Mouse (Mus musculus) lung, postnatal 36 days (tissue): ENCODE results near the gene Usp22.
"Not testable (repeated sequence)": the region's sequence is repeated elsewhere in the genome, so short reads cannot be mapped to it uniquely, and the experiment has no call there.

ENCODE experiments used
- DNase-seq: peaks from one replicate; pipeline ENCODE4 v3.0.0; 2022; ENCODE audit warnings: mixed read lengths

Usp22 gene

DNA sequence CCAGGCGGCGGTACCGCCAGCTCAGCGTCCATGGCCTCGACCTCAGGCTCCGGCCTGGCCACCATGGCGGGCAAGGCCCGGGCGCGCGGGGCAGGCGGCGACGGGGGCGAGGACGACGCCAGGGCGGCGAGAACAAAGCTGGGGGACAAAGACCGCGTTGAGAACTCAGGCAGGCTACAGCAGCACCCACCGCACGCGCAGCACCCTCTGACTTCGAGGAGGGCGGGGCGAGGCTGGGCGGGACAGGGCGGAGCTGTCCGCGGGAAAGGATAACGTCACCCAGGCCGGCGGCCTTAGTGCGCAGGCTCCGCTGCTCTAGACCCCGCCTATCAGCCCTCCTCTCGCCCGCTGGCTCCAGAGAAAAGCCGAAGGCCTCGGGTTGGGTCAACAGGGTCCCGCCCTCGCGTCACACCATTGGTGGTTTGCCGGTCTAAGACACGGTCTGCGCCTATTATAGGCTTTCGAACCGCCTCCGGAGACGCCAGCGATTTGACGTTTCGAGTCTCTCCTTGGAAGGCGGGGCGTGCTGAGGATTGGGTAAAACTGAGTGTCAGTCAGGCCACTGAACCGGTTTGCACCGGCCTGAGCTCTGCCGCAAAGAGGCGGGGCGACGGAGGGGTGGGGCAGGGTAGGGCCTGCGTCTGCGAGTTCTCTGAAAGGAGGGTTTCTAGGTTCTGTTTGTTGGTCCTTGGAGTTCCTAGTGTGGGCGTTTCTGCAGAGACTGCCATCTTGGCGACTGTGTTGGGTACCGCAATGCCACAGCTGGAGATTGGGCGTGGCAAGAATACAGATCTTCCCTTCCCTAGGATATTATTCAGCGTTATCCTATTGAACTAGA lies at the start of gene Usp22:
Usp22 (minus strand) TSS at position 235 of the 838 bp plus-strand sequence.
- peak; percentile 100 for DNase-seq

DNA sequence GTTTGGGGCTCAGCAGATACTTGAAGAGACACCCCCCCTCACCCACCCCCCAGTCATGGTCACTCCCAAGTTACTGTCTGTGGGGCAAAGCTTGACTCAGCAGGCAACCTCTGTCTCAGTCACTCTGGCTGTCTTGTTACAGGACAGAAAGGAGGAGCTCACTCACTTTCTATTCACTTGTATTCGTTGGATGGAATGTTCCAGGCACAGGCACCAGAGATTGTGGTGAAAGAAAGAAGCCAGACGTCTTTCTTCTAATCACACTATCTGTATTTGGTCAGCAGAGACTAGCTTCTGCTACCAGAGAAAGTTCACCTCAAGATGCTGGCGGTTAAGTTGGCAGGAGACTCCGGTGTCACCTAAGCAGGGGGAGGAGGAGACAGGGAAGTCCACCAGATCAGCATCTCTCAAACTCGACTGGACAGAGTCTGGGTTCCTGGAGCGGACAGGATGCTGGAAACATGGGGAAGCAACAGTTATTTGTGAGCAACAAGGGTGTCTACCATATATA lies 49.4 kb upstream of the Usp22 start:
- DNase-seq = peak; percentile 21

DNA sequence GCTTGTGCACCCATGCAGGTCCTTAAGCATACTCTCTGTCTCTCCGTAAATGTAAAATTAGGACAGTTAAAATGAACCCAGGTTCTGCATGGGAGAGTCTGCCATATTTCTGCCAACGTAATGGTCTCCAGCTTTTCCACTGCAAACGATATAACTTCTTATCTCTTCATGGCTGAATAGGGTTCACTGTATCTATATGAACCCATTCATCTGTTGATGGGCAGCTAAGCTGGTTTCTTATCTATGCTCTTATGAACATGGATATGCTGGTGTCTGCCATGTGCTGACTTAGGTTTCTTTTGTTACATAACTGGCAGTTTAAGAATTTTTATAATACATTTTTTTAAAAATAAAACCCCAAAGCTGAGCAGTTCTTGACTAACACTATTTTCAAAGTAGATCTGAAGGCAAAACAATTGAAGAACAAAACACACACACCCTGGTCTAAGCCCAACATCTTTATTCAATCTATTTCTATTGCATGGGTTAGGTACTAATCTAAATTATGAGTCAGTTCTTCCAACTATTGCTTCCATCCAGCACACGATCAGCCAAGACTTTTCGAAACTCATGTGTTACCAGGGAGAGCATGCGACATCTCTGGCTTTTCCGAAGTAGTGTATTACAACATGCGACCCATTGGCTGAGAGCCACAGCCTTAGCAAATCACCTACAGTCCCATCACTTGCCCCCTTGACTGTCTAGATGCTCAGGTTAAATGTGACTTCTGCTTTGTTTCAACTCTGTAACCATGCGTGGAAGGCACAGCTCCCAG lies 48.3 kb upstream of the Usp22 start:
- peak; percentile 45 for DNase-seq

DNA sequence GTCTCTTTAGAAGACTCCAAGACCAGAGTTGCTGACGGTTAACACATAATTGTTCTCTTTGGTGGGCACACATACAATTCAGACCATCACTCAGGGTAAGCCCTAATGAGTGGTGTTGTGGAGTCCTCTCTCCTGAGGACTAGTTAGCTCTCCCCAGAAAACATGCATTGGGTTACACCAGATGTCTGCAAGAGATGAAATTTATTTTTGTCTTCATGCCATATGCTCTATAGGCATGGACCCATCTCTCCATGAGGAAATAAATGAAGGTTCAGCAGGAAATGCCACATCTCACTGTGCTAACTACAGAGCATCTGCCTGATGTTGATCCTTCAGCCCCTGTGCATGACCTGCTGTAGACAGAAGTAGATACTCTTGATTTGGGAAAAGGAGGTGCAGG lies 47.2 kb upstream of the Usp22 start:
- DNase-seq = no peak

DNA sequence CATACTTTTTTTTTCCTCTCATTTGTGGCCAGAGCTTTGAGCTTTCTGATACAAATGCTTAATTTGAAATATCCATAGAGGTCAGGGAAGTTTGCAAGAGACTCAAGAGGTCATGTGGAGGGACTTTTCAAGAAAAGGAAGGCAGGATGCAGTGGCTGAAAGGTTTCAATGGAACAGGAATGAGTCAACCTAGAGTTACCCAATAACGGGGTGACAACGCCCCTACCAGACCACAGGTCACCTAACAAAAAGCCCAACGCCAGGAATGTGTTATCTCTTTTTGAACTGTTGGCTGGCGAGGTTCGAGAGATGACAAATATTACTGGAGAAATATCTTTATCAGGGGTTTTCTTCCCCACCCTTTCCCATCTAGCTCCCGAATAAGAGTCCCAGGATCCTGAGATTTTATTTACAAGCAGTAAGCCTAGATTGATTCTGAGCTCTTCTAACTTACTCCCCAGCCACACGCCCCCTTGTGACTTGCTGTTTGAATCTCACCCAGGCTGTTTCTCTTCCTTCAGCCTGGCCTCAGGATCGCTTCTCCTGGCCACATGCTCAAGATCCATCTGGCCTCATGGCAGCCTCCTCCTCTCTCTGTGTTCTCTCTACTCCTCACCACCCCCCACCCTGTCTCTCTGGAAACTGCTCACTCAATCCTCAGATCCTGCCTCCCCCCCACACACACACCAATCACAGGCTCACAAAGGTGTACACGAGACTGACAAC lies 45.5 kb upstream of the Usp22 start:
- peak; percentile 52 for DNase-seq

DNA sequence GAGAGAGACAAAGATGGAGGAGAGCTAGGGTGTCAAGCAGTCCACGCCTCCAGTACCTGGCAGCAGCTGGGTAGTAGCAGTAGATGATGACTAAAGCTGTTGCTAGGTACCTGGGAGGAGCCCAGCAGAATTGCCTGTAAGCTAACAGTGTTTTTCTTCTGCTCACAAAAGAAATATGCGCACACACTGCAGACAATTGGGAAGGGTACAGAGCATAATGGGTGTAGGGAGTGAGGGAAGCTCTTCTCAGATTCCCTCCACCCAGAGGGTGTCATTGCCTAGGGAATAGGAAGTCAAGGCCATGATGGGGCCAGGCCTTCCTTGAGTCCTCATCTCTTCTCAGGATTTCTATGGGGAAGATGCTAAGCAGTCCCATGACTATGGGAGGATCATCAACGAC lies 41.1 kb upstream of the Usp22 start:
- DNase-seq = no peak

DNA sequence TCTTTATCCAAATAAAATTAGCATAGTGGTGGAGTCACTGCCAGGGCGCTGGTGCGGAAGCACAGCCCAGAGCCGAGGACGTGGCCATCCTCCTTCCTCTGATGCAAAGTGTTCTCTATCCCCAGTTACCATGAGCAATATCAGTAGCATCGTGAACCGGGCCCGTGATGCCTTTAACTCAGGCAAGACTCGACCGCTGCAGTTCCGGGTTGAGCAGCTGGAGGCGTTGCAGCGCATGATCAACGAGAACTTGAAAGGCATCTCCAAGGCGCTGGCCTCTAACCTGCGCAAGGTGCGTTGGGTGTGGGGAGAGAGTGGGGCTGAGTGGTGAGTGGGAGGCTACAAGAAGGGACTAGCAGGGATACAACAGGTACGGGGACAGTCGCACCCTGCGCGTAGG lies 37.2 kb upstream of the Usp22 start:
- DNase-seq = peak; percentile 63

DNA sequence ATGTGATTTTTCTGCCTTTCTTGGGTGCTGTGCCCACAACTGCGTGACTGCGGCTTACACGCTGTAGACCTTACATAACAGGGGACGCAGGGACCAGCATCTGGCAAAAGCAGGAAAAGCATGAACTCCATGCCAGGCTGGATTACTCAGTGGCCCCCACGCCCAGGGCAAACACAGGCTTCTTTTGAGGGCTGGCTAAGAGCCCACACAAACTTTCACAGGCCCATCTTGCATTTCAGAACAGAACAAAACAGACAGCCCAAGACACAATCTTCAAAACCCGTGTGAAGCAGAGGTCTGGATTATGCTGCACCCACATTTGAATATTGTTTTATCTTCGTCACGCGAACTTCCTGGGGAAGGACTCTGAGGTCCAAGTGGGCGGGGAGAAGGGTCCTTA lies 33.5 kb upstream of the Usp22 start:
- peak; percentile 55 for DNase-seq

DNA sequence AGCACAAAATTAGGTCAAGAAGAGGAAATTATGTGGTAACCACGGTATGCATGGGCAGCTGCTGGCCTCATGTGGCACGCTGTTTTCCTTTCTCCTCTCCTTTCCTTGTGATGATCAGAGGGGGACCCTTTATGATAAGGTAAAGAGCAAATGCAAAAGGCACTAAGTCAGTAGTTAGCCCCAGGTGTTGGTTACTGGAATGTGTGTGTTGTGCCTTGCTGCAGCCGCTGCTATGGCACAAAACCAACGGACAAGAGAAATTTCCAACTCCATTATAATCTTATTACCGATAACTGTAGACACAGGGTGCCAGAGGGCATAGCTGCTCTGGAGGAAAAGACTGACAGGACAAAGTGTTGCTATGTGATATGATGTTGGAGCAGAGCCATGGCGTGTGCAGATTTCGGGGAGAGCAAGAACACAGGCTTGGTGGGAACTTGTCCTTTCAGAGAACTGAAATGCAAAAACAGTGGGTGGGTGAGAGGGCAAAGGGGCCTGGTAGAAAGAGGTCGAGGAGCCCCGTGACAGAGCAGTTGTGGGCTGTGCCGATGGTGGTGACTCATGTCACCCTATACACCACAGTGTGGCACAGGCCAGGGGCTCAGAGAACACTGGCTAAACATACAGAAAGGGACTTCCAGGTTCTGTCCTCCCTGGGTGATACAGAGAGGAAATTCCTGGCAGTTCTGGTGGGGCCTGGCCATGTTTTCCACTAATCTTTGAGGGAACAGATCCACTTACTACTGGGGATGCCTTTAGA lies 32.8 kb upstream of the Usp22 start, which contains the start of gene Aldh3a1:
Aldh3a1 (plus strand) TSS at position 51 of the 760 bp plus-strand sequence.
- no peak for DNase-seq

DNA sequence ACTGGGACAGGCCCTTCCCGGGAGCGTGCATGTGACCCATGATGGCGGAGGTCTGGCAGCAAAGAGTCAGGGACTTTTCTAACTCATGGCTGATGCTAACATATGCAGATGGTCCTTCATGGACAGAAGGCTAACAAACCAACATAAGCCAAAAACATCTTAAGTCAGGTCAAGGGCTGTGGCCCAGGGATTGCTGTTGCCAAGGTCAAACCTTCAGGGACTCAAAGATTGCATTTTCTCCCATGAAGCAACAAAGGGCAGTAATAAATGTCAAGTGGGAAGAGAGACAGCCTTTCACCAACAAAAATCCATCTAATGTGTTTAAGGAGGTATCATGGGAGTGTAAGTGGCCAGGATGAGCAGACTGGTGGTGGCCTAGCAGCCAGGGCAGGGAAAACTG lies 31.3 kb upstream of the Usp22 start:
- no peak for DNase-seq

DNA sequence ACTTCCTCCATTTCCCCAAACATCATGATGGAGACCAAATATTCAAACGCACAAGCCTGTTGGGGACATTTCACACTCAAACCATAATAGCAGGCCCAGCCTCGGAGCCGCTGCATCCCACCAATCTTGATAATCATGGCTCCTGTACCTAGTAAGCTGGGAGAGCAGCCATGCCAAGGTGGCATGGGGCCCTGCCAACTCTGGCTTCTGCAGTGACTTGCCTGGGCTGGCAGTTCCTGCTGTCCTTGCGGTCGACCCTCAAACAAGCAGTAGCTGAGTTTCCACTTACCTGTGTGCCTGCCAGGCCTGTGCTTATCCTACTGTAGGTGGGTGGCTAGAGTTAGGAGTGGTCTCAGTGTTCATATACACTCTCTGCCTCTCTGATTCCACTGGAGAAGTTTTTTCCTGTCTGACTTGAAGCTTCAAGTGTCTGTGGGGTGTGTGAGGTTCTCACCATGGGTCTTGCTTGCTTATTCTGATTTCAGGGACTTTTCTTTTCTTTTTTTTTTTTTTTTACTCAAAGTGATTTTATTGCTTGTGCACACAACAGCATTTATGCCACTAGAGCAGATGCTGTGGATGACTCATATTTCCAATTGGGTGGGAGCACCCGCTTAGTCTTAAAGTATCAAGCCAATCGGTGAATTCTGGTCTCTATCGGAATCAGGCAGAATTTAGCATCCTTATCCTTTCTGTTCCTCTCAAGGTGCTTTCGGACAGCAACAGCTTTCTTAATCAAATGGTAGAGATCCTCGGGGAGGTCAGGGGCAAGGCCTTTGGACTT lies 30.5 kb upstream of the Usp22 start:
- DNase-seq = no peak

DNA sequence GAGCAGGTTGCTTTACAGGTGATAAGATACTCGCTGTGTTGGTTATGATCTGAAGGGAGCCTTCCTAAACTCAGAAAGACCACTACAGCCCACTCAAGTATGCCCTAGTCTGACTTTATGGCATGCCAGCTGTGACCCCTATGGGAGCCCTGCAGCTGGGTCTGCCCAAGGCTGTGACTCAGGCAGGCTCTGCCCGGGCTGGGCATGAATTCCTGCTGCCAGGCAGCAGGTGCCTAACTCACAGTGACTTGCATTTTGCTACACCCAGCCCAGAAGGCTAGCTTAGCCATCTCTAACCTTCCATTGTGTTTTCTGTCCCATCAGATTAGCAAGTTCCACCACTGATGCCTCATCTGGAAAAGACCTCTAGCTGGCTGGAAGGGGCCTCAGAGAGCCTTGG lies 28.0 kb upstream of the Usp22 start:
- no peak for DNase-seq

DNA sequence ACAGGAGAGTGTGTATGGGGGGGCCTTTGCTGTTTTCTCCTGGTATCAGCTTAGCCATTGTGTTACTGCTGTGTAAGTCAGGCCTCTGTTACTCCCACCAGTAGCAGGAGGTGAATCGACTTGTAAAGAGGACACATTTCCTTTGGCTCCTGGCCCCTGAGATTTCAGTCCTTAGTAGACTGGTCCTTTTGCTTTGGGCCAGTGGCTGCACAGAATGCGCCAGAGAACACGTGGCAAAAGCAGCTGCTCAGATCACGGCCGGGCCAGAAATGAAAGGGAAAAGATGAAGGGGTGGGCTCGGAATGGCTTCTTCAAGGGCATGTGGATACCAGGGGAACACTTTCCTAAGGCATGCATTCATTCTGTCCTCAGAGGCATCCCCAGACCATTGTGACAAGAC lies 27.3 kb upstream of the Usp22 start:
- DNase-seq = no peak

DNA sequence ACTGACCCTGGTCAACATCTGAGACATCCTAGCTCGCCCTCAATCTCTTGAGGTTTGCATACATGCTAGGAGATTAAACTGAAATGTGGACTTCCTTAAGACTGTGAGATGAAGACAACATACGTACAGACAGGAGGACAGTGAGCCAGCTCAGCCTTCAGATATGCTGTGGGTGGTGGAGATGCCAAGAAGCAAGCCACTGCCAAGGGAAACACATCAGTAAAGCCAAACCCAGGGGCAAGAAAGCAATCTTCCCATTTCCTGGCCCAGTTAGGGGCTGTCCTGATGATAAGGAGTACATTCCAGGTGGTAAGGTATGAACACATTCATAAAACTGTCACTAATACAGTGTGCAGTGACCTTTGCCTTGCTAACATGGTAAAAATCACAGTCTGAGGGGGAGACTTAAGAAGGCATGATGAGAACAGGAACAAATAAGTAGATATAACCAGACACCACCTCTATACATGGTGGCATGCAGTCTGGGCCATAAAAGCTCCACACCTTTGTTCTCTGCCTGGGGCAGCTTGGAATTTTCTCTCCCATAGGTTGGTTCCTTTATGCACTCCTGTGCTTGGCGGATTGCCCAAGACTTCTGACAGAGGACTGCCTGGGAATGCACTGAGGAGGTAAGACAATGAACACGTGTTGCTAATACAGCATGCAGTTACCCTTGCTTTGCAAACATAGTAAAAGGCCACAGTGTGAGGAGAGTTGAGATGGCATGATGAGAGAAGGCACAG lies 24.9 kb upstream of the Usp22 start:
- DNase-seq = peak; percentile 26

DNA sequence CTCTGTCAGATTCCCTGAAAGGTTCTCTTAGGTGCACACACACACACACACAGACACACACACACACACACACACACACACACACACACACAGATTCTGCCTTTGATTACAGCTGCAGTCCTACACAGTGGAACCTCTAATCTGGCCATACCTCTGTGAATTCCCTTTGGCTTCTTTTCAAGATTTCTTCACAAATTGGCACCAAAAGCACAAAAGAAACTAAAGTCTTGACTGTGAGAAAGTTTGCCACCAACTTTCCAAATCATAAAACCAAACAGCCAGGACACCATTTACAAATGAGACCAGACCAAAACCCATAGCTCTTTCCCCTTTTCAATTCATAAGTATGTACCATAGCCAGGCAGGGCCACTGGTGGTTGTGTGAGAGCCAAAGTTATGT lies 23.1 kb upstream of the Usp22 start:
- peak; percentile 12 for DNase-seq

DNA sequence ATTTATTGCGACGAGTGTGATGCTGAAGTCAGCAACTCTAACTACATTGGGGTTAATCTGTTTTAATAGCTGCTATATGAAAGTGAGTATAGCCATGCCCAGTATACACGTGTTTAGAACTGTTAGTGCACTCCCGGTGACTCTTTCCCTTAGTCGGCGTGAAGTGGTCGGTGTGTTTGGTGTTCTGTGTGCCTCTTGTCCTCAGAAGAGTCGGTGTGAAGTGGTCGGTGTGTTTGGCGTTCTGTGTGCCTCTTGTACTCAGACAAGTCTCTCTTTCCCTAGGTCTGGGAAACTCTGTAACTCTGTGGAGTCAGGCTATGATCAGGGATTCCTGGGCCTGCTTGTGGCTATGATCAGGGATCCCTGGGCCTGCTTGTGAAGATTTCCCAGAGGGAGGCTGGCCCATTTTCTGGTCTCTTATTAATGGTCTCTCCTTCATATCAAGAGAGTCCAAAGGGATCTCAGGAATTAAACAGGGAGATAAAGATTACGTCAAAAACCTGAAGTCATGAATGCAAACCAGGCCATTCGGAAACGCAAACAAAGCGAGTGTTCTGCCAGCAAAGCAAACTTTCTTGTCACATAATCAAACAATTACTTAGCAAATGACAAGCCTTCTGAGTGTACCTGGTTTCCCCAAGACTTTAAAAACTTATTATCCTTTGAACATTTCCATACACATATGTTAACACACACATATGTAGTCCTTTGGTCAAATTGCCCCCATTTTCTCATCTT lies 21.9 kb upstream of the Usp22 start:
- DNase-seq = peak; percentile 58

DNA sequence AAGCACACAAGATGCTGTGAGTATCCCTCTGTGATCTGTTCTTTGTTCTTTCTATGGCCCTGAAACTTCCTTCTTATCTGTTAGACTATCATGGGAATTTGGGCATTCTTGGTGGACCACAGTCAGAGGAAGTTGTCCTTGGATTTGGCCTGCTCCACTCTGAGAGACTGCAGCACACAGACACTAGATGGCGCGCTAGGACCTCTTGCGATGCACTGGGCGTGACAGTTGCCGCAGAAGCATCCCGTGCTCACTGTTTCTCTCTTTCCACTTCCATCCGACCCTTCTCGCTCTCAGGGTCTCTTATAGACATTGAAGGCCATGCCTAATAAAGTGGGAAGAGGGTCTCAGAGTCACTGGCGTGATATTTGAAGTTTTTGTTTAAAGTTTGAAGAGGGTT lies 18.5 kb upstream of the Usp22 start:
- DNase-seq = peak; percentile 92

DNA sequence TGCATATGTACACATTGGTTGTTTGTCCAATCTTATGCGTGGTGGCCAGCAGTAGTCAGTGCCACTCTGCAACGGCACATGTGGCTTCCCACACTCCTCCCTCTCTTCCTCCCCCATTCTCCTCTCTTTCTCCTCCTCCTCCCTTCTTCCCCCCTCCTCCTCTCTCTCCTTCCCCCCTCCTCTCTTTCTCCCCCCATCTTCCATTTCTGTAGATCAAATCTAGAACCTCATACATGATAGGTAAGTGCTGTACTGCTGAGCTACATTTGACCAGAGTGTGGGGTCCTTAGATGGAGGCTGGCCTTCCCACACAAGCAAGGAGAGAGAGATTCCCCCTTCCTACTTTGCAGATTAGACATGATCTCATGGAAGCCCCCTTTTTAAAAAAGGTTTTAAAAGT lies 17.9 kb upstream of the Usp22 start:
- DNase-seq = no peak

DNA sequence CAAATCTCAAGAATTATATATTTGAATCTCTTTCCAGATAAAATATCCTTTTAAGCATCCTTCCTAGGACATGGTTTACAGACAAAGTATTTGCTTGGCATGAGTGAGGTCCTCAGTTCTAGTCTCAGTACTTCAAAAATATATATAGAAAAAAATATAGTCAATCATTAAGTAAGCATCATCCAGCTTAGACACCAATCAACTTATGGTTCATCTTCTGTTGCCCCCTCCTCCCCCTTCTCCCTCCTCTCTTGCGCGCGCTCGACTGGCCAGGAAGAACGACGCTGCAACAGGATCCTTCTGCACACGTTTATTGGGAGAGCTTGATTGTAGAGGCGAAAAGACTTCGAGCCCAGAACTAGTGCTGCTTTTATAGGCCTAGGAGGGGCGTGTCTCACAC lies 17.3 kb upstream of the Usp22 start:
- not testable (repeated sequence) for DNase-seq

DNA sequence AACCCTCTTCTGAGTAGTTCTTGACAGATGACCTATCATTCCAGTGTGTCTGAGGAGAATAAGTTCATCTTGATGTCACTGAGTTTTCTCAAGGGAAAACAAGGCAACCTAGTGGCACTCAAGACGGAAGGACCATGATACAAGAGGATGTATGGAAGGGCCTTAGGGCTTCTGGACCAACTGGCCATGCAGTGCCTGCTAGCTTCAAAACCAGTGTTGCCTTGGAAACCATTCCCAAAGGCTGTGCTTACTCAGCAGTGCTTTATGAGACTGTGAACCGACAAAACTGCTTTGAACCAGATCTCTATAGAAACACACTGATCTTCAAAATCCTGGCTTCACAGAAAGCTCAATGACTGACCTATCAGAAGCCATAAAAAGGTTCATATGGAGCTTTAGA lies 15.9 kb upstream of the Usp22 start:
- no peak for DNase-seq
